Mouse (Mus musculus) skeletal muscle tissue, postnatal 0 days (tissue): ENCODE measurements around the gene Ldlr. TPM values are rescaled to one million over a fixed set of nuclear protein-coding genes. Genes with fewer than 3 reads are reported as not detected.

Experiments used
- polyA plus RNA-seq: library from polyadenylated mRNA; unstranded; fragments of >200 nt; fragmentation: Nextera tagmentation; extraction: Ambion mirVana; gene quantifications from 2 replicates; pipeline ENCODE4 v1.2.1, GENCODE M21; 2015

Gene Ldlr
- polyA plus RNA-seq = 6.8 and 11.5 TPM in 2 replicates

GRCm38 (mm10) chr9:21723377-21724146, at the start of gene Ldlr:
Ldlr (plus strand) TSS chr9:21723483.

GRCm38 (mm10) chr9:21760155-21761088, 37.1 kb downstream of the Ldlr start, which contains the start of gene Spc24:
Spc24 (minus strand) TSS chr9:21760303.

GRCm38 (mm10) chr9:21798345-21799009, 75.2 kb downstream of the Ldlr start, which contains the start of gene Kank2:
Kank2 (minus strand) TSS chr9:21798744.

Other genes with a start within 250 kb of the Ldlr start
- gene Tmed1, start 213.2 kb upstream of the Ldlr start, polyA plus RNA-seq = 79.0 and 80.6 TPM in 2 replicates
- 2.9 and 3.2 TPM in 2 replicates for gene AB124611, start 197.3 kb upstream of the Ldlr start, polyA plus RNA-seq
- gene Carm1, start 176.6 kb upstream of the Ldlr start, polyA plus RNA-seq = 15.5 and 20.1 TPM in 2 replicates
- gene Timm29, start 130.8 kb upstream of the Ldlr start, polyA plus RNA-seq = 39.2 and 39.3 TPM in 2 replicates
- gene Yipf2, start 130.7 kb upstream of the Ldlr start, polyA plus RNA-seq = 9.8 and 10.2 TPM in 2 replicates
- 20.4 and 22.7 TPM in 2 replicates for gene Smarca4, start 107.3 kb upstream of the Ldlr start, polyA plus RNA-seq
- 16.6 and 19.0 TPM in 2 replicates for gene Spc24, start 36.8 kb downstream of the Ldlr start, polyA plus RNA-seq
- 10.1 and 10.9 TPM in 2 replicates for gene Kank2, start 75.3 kb downstream of the Ldlr start, polyA plus RNA-seq
- 1.1 and 6.7 TPM in 2 replicates for gene Angptl8, start 112.0 kb downstream of the Ldlr start, polyA plus RNA-seq
- gene Dock6, start 129.2 kb downstream of the Ldlr start, polyA plus RNA-seq = 13.3 and 14.2 TPM in 2 replicates
- 6.7 and 17.4 TPM in 2 replicates for gene Rab3d, start 194.7 kb downstream of the Ldlr start, polyA plus RNA-seq
- 1.1 and 1.3 TPM in 2 replicates for gene Ccdc159, start 204.0 kb downstream of the Ldlr start, polyA plus RNA-seq
- 33.4 and 53.5 TPM in 2 replicates for gene Tmem205, start 204.1 kb downstream of the Ldlr start, polyA plus RNA-seq
- 1.4 and 2.0 TPM in 2 replicates for gene Plppr2, start 213.6 kb downstream of the Ldlr start, polyA plus RNA-seq
- gene Swsap1, start 232.3 kb downstream of the Ldlr start, polyA plus RNA-seq = 2.1 and 2.6 TPM in 2 replicates
- 8.0 and 9.8 TPM in 2 replicates for gene Epor, start 240.0 kb downstream of the Ldlr start, polyA plus RNA-seq